Mouse (Mus musculus) stomach, postnatal 0 days (tissue): ENCODE data around the gene Edem2.
"Not testable (repeated sequence)": the region's sequence is repeated elsewhere in the genome, so short reads cannot be mapped to it uniquely, and the experiment has no call there.

Experiments used
- CTCF ChIP-seq: IDR thresholded peaks from 2 replicates; pipeline ENCODE4 v1.5.1; 2016; ENCODE audit warnings: antibody characterized with exemption, low read depth, mild to moderate bottlenecking, moderate library complexity
- EP300 ChIP-seq: optimal IDR thresholded peaks from 2 replicates; pipeline ENCODE3; 2016; ENCODE audit warnings: antibody characterized with exemption

DNA sequence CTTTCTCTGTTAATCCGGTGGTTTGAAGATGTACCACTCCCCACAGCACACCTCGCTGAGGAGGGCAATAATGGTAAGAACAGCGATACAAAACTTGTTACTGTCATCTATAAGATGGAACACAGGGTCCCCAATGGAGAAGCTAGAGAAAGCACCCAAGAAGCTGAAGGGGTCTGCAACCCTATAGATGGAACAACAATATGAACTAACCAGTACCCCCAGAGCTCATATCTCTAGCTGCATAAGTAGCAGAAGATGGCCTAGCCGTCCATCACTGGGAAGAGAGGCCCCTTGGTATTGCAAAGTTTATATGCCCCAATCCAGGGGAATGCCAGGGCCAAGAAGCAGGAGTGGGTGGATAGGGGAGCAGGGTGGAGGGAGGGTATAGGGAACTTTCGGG lies 6.5 kb upstream of the Edem2 start, which contains the start of gene Gm17581:
- TF ChIP-seq EP300, CTCF: not testable (repeated sequence)
